Mouse (Mus musculus): ENCODE measurements around the gene Rnf10. TPM values are rescaled to one million over a fixed set of nuclear protein-coding genes. Genes with fewer than 3 reads are reported as not detected.

Gene Rnf10
- polyA plus RNA-seq, 1 experiment from 2014 or later: 75.4 TPM

- no peaks in the 10 kb centered on the region for H3K36me3 ChIP-seq (replicated peaks; ENCODE audit: insufficient read depth, low read length)
Observed at GRCm38 (mm10) chr5:115203735-115204561, 68.8 kb downstream of the Rnf10 start.

GRCm38 (mm10) chr5:115194626-115195221 lies 78.0 kb downstream of the Rnf10 start:
- DNase-seq (no peak), ATAC-seq (no peak)
- Histone ChIP-seq H3K36me3 (replicated peaks; ENCODE audit: insufficient read depth, low read length) (no peaks in the 10 kb centered on the region), H3K4me2 (ENCODE audit: low read depth, low read length) (peak overlapping the region; percentile 83), H3K4me1 (ENCODE audit: insufficient read depth) (peaks cover 13% of the 10 kb centered on the region), H3K9ac (replicated peaks) (no peak overlapping the region), H3K27me3 (ENCODE audit: insufficient read depth, low read length) (peaks cover 57% of the 10 kb centered on the region), H3K4me3 (ENCODE audit: low read depth, low read length) (peak overlapping the region; percentile 51; the same call in 1 of the 2 replicates), H3K27ac (ENCODE audit: low read depth) (no peak overlapping the region), H3K9me3 (ENCODE audit: low read length) (no peaks in the 10 kb centered on the region)
- WGBS (ENCODE audit: insufficient replicate concordance): 7% methylated on average over 12 of the region's 12 CpGs
- TF ChIP-seq CTCF (IDR thresholded peaks at IDR 0.05; ENCODE audit: low read depth): no peak
- TF ChIP-seq EP300 (IDR thresholded peaks at IDR 0.05; ENCODE audit: low read depth): no peak

More at GRCm38 (mm10) chr5:115203735-115204561, 68.8 kb downstream of the Rnf10 start:
- no peak for TF ChIP-seq CTCF (IDR thresholded peaks at IDR 0.05; ENCODE audit: low read depth)
- TF ChIP-seq EP300 (IDR thresholded peaks at IDR 0.05; ENCODE audit: low read depth): no peak
- H3K9me3 ChIP-seq (ENCODE audit: low read length): no peaks in the 10 kb centered on the region
- WGBS (ENCODE audit: insufficient replicate concordance): 5% methylated on average over 23 of the region's 23 CpGs
- H3K4me2 ChIP-seq (ENCODE audit: low read depth, low read length): peak overlapping the region; percentile 61
- peaks cover 29% of the 10 kb centered on the region for H3K27me3 ChIP-seq (ENCODE audit: insufficient read depth, low read length)
- H3K4me3 ChIP-seq (ENCODE audit: low read depth, low read length): peak overlapping the region; percentile 22
- peaks cover 11% of the 10 kb centered on the region; the same call in 1 of the 2 replicates for H3K4me1 ChIP-seq (ENCODE audit: insufficient read depth)
- DNase-seq (no peak), ATAC-seq (peak; percentile 70)
- H3K9ac ChIP-seq (replicated peaks): no peak overlapping the region
- H3K27ac ChIP-seq (ENCODE audit: low read depth): no peak overlapping the region

GRCm38 (mm10) chr5:115193669-115194625 lies 78.8 kb downstream of the Rnf10 start, which contains the start of gene Cabp1:
Cabp1 (minus strand) TSS chr5:115194381.
- TF ChIP-seq EP300 (IDR thresholded peaks at IDR 0.05; ENCODE audit: low read depth): no peak
- peak; percentile 43 for TF ChIP-seq CTCF (IDR thresholded peaks at IDR 0.05; ENCODE audit: low read depth)
- WGBS (ENCODE audit: insufficient replicate concordance): 4% methylated on average over 75 of the region's 116 CpGs
- no peak within 1 kb of the TSS for H3K27ac ChIP-seq (ENCODE audit: low read depth)
- 0 out of 2 replicates have a peak within 1 kb of the TSS, but pooled peaks have one; percentile 11 for H3K9ac ChIP-seq (replicated peaks)
- peaks cover 13% of the 10 kb centered on the region for H3K4me1 ChIP-seq (ENCODE audit: insufficient read depth)
- DNase-seq (peak; percentile 64), ATAC-seq (0 out of 2 replicates have a peak, but pooled peaks have one; percentile 41)
- peak within 1 kb of the TSS; percentile 83 for H3K4me2 ChIP-seq (ENCODE audit: low read depth, low read length)
- peak within 1 kb of the TSS; percentile 51 for H3K4me3 ChIP-seq (ENCODE audit: low read depth, low read length)
- no peaks in the 10 kb centered on the region for H3K9me3 ChIP-seq (ENCODE audit: low read length)
- H3K27me3 ChIP-seq (ENCODE audit: insufficient read depth, low read length): peaks cover 60% of the 10 kb centered on the region
- no peaks in the 10 kb centered on the region for H3K36me3 ChIP-seq (replicated peaks; ENCODE audit: insufficient read depth, low read length)

- Histone ChIP-seq H3K4me2 (ENCODE audit: low read depth, low read length) (peak overlapping the region; percentile 83), H3K27me3 (ENCODE audit: insufficient read depth, low read length) (peaks cover 63% of the 10 kb centered on the region), H3K9me3 (ENCODE audit: low read length) (no peaks in the 10 kb centered on the region), H3K27ac (ENCODE audit: low read depth) (no peak overlapping the region), H3K9ac (replicated peaks) (0 out of 2 replicates have a peak overlapping the region, but pooled peaks have one; percentile 11), H3K4me3 (ENCODE audit: low read depth, low read length) (peak overlapping the region; percentile 51), H3K4me1 (ENCODE audit: insufficient read depth) (peaks cover 13% of the 10 kb centered on the region), H3K36me3 (replicated peaks; ENCODE audit: insufficient read depth, low read length) (no peaks in the 10 kb centered on the region)
- DNase-seq (peak; percentile 74), ATAC-seq (peak; percentile 53; the same call in 1 of the 2 replicates)
- WGBS (ENCODE audit: insufficient replicate concordance): 4% methylated on average over 34 of the region's 34 CpGs
- TF ChIP-seq EP300 (IDR thresholded peaks at IDR 0.05; ENCODE audit: low read depth) (no peak), CTCF (IDR thresholded peaks at IDR 0.05; ENCODE audit: low read depth) (no peak)
Observed at GRCm38 (mm10) chr5:115193226-115193625, 79.5 kb downstream of the Rnf10 start.

GRCm38 (mm10) chr5:115192828-115193195 lies 79.9 kb downstream of the Rnf10 start:
- Histone ChIP-seq H3K4me1 (ENCODE audit: insufficient read depth) (peaks cover 13% of the 10 kb centered on the region), H3K27ac (ENCODE audit: low read depth) (no peak overlapping the region), H3K9me3 (ENCODE audit: low read length) (no peaks in the 10 kb centered on the region), H3K4me2 (ENCODE audit: low read depth, low read length) (no peak overlapping the region), H3K4me3 (ENCODE audit: low read depth, low read length) (0 out of 2 replicates have a peak overlapping the region, but pooled peaks have one; percentile 51), H3K9ac (replicated peaks) (no peak overlapping the region), H3K36me3 (replicated peaks; ENCODE audit: insufficient read depth, low read length) (no peaks in the 10 kb centered on the region), H3K27me3 (ENCODE audit: insufficient read depth, low read length) (peaks cover 64% of the 10 kb centered on the region)
- no peak for TF ChIP-seq EP300 (IDR thresholded peaks at IDR 0.05; ENCODE audit: low read depth)
- TF ChIP-seq CTCF (IDR thresholded peaks at IDR 0.05; ENCODE audit: low read depth): no peak
- 8% methylated on average over 7 of the region's 7 CpGs for WGBS (ENCODE audit: insufficient replicate concordance)
- DNase-seq (no peak), ATAC-seq (no peak)
